Mouse (Mus musculus): ENCODE data around the gene Eefsec. TPM values are rescaled to one million over a fixed set of nuclear protein-coding genes. Genes with fewer than 3 reads are reported as not detected.

The Eefsec gene
- total RNA-seq, 2 experiments from 2014 or later = 21.4 to 23.5 TPM

GRCm38 (mm10) chr6:88431202-88431601 lies 15.1 kb downstream of the Eefsec start:
- DNase-seq (ENCODE audit: low spot score in 2 of 2) = no peak

- DNase-seq (ENCODE audit: low spot score in 2 of 2) = no peak
Measured at GRCm38 (mm10) chr6:88416130-88416758, 30.1 kb downstream of the Eefsec start.

GRCm38 (mm10) chr6:88412604-88413003 lies 33.7 kb downstream of the Eefsec start:
- DNase-seq (ENCODE audit: low spot score in 2 of 2) = no peak

- DNase-seq (ENCODE audit: low spot score in 2 of 2) = no peak
Measured at GRCm38 (mm10) chr6:88409492-88409891, 36.8 kb downstream of the Eefsec start.

GRCm38 (mm10) chr6:88400451-88400850 lies 45.9 kb downstream of the Eefsec start:
- no peak for DNase-seq (ENCODE audit: low spot score in 2 of 2)

GRCm38 (mm10) chr6:88397985-88398384 lies 48.4 kb downstream of the Eefsec start:
- DNase-seq (ENCODE audit: low spot score in 2 of 2) = no peak

GRCm38 (mm10) chr6:88388946-88389345 lies 57.4 kb downstream of the Eefsec start:
- DNase-seq (ENCODE audit: low spot score in 2 of 2) = no peak

GRCm38 (mm10) chr6:88387836-88388724 lies 58.3 kb downstream of the Eefsec start:
- DNase-seq (ENCODE audit: low spot score in 2 of 2) = peak in 1 of 2 experiments; percentile 17

- no peak for DNase-seq (ENCODE audit: low spot score in 2 of 2)
Measured at GRCm38 (mm10) chr6:88384420-88385053, 61.8 kb downstream of the Eefsec start.

GRCm38 (mm10) chr6:88383734-88384133 lies 62.6 kb downstream of the Eefsec start:
- DNase-seq (ENCODE audit: low spot score in 2 of 2) = no peak

GRCm38 (mm10) chr6:88379756-88380155 lies 66.6 kb downstream of the Eefsec start:
- DNase-seq (ENCODE audit: low spot score in 2 of 2) = no peak

GRCm38 (mm10) chr6:88378829-88379228 lies 67.5 kb downstream of the Eefsec start:
- DNase-seq (ENCODE audit: low spot score in 2 of 2) = no peak

- no peak for DNase-seq (ENCODE audit: low spot score in 2 of 2)
Measured at GRCm38 (mm10) chr6:88374247-88374646, 72.1 kb downstream of the Eefsec start.

- no peak for DNase-seq (ENCODE audit: low spot score in 2 of 2)
Measured at GRCm38 (mm10) chr6:88369851-88370635, 76.3 kb downstream of the Eefsec start.

- DNase-seq (ENCODE audit: low spot score in 2 of 2) = no peak
Measured at GRCm38 (mm10) chr6:88363475-88364012, 82.8 kb downstream of the Eefsec start.

GRCm38 (mm10) chr6:88361096-88361495 lies 85.2 kb downstream of the Eefsec start:
- DNase-seq (ENCODE audit: low spot score in 2 of 2) = no peak

GRCm38 (mm10) chr6:88358210-88358609 lies 88.1 kb downstream of the Eefsec start:
- DNase-seq (ENCODE audit: low spot score in 2 of 2) = no peak

- DNase-seq (ENCODE audit: low spot score in 2 of 2) = no peak
Measured at GRCm38 (mm10) chr6:88355866-88356265, 90.5 kb downstream of the Eefsec start.

- no peak for DNase-seq (ENCODE audit: low spot score in 2 of 2)
Measured at GRCm38 (mm10) chr6:88352541-88352940, 93.8 kb downstream of the Eefsec start.

- DNase-seq (ENCODE audit: low spot score in 2 of 2) = no peak
Measured at GRCm38 (mm10) chr6:88346776-88347175, 99.6 kb downstream of the Eefsec start.

- no peak for DNase-seq (ENCODE audit: low spot score in 2 of 2)
Measured at GRCm38 (mm10) chr6:88345311-88345710, 101.0 kb downstream of the Eefsec start.

Measured in layer of hippocampus, postnatal 14 days (tissue).